Mouse (Mus musculus) layer of hippocampus, postnatal 36 days (tissue): ENCODE measurements at regions not wholly inside any gene's neighbourhood (a gene's known extent, or its start where the extent isn't known, plus 50 kb on each side); places are given as distances from the start of the nearest gene placed in this dataset.

Experiments
- DNase-seq, 2 experiments: peaks; one replicate each; pipeline ENCODE4 v3.0.0; 2022

DNA sequence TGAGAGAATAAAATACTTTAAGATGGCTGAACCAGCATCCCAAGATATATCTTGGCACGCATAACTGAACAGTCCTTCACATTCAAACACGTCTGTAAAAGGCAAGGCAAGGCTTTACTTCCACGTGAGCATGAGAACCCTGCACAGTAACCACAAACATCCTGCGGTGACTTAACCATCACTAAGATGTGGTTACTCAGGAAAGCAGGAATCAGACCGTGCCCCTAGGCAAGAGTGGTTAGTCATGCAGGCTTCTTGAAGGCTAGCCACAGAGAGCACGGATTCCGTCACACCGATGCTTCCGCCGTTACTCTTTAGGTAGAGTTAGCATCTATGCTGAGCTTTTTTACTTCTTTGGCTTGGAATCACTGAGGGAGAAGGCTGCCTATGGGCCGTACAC is 266.8 kb downstream of the Barhl2 start:
- no peak for DNase-seq

DNA sequence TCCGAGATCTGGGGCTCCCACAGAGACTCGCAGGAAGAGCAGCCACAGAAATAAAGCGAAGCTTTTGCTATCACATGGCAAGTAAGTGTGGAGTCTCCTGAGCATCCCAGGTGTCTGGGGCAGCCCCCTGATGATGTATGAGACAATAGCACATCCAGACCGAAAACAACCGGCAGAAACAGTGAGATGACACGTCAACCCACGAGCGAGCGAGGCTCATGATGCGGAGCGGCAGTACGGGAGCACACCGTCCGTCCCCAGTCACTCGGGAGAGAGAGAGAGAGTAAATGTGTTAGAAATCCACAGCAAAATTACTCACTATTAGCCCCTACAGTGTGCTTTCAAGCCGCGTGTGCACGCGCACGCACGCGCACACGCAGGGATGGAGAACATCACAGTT is 276.2 kb downstream of the Barhl2 start:
- no peak for DNase-seq

DNA sequence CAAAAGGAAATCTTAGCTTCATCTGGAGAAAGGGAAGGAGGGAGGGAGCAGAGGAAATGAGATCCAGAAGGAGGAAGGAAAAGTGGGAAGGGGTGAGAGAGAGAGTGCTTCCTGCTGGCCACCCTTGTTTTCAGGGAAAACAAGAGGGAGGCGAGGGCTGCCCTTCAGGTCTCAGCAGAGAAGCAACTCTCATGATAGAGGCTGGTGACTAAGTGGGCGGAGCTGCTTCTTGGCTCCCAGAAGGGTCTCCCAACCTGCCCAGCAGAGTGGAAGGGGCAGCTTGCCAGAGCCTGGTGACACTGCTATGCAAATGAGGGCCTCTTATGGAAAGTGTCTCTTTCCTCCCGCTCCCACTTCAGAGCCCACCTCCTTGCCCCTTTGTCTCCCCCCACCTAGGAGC is 285.8 kb downstream of the Barhl2 start:
- no peak for DNase-seq

DNA sequence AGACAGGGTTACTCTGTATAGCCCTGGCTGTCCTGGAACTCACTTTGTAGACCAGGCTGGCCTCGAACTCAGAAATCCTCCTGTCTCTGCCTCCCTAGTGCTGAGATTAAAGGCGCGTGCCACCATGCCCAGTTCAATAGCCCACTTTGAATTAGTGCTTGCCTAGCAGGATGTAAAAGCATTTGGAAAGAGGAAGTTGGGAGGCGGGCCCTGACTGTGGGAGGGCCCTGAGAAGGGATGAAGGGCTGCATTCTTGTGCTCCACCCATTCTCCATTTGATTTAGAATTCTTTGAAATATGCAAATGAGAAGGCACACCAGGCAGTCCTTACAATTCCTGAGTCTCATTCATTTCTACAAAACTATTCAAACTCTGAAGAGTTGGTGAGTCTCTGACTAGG is 287.6 kb downstream of the Barhl2 start:
- DNase-seq, result no peak

DNA sequence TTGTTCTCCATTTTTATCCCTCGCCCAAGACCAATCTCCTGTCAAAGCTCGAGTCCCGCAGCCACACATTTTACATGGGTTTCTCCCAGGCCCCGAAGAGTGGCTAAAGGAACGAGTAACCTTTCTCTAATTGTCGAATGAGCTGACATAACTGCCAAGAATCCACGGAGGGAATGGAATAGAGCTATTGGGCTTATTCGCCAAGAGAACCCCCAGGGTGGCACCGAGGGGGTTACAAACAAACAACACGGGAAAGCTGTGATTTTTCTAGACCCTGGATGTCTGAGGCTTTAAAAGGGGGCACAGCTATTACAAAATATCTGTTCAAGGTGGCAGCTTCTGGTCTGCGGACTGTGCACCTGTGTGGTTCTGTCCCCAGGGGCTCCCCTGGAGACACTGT is 290.4 kb downstream of the Barhl2 start:
- no peak for DNase-seq

DNA sequence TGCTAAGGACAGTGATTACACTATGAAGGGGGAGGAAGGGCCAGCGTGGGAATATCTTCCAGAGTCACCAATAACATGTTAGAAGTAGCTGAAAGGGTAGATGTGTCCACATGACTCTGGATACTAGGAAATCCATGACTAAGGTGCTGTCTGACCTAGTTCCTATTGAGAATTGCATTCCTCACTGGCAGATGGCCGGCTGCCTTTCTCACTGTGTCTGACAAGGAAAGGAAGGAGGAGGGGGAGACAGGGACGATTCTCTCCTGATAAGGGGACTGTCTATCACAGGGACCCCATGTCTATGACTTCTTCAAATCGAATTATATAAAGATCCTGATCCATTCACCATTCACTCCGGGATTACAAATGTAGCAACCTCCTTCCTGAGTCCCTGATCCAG is 289.9 kb downstream of the Zfp326 start:
- DNase-seq, result no peak

DNA sequence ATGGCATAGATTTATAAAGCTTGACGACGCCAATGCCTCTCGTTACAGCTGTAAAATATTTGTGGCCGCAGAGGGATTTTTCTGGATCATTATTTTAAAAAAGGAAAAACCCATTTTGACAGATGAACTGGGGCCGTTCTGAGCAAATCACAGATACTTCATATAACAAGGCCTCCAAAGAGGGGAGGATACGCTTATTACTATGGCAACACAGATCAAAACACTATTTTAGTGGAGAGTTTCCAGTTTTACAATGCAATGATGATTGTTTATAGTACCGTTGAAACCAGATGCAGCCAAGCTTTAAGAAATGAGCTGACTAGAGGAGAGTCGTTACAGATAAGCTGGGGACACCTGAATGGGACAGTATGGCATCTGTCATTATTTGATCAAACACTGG is 287.8 kb downstream of the Zfp326 start:
- no peak for DNase-seq

DNA sequence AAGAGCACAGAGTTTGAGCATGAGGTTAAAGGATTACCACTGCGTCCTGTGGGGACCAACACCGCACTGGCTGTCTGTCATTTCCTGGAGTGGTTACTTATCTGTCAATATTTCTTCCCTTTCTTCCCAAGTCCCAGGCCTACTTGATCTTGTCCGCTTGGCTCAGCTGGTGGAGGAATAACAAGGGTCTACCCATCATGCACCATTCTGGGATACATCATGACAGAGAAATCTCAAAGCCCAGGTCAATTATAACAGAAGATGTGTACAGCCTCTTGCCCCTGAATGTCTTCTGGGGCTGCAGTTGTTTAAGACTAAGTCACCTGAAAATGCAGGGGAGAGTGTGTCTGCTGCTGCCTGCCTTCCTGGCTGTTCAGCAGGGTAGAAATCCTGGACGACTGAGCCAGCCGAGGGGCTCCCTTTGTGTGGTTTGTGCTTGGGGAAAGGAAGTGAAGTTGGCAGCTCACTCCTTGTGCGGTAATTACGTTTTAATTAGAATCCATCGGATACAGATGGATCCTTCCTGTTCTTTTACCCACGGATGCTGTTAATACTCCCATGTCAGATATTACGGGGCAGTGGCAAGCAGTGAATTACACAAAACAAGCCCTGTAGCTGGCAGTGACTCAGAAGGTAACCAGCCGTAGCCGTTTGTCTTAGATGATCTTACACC is 286.8 kb downstream of the Zfp326 start:
- no peak for DNase-seq

DNA sequence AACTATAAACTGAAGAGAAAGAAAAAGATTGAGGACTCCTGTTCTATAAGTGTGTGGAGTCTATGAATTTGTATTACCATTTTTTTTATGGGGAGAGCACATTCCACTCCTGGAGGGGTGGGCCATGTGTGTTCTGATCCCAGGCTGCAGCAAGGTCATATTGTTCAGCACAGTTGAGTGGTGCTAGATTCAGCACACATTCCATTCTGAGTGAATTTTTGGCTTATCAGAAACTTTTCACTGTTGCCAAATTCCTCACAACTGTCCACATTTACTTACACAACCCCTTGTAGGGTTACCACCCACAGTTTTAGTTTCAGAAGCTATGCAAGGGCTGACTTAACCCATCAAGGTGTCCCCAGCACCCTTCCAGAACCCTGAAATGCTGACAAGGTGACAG is 262.7 kb downstream of the Zfp326 start:
- DNase-seq, result no peak

DNA sequence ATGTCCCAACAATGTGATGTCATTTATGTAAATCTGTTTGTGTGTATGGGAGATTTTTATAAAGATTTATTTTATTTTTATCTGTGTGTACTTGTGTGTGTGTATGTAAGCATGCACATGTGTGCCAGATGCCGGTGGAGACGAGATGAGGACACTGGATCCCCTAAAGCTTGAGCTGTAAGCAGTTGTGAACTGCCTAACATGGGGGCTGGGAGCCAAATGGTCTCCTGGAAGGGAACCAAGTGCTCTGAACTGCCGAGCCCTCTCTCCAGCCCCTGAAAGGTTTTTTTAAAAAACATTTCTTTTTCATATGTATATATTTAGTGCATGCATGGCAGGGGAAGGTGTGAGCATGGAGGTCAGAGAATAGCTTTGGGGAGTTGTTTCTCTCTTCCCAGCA is 246.6 kb downstream of the Zfp326 start:
- no peak for DNase-seq

DNA sequence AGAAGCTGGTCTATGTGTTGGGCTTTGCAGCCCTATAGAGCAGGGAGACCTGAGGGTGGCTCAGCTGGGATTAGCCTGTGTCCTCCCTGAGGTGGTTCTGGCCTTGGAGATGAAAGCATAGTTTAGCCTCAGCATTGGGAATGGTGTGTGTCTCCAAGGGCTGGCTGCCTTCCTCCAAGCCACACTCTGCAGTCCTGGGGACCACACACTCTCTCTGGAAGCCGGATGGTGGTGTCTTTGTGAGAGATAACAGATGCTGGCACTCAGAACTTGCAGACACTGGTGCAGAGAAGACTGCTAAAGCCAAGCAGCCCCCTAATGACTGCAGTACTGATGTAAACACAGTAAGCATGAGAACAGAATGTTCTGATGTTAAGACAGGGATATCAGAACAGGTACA is 243.2 kb downstream of the Zfp326 start:
- no peak for DNase-seq

DNA sequence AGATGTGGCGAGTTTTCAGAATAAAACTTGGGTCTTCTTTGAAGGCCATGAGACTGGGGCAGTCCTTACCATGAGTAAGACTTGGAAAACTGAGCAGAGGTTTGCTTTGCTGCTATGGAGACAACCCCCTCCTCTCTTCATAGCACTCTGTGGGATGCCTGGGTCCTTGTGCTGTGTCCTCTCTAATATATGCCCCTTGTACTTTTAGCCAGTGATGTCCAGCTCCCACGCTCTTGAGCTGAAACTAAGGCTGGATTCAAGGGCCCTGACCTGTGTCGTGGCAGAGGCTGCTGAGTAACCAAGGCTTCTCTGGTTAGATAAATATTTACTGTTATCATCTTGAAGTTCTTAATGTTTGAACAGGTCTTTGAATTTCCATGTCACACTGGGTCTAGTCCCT is 236.8 kb downstream of the Zfp326 start:
- no peak for DNase-seq

DNA sequence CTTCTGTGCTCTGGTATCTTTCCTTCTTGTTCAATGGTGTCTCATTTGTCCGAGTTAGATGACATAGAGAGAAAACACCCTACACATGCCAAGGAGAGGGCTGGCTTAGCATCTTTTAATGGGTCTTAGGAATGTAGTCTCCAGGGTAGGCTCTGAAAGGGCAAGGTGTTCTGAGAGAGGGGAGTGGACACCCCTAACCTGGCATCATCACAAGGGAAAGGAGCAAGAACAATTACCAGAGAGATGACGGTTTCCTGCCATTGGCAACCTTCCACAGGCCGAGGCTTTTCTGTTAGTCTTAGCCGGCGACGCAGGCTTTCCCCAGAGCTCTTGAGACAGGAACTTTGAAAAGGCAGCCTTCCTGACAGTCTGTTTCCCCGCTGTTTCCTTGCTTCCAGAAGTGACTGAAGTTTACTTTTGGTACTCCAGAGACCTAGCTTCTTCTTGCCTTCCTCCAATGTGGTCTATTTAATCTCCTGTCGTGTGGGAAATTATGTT is 232.2 kb downstream of the Zfp326 start:
- no peak for DNase-seq

DNA sequence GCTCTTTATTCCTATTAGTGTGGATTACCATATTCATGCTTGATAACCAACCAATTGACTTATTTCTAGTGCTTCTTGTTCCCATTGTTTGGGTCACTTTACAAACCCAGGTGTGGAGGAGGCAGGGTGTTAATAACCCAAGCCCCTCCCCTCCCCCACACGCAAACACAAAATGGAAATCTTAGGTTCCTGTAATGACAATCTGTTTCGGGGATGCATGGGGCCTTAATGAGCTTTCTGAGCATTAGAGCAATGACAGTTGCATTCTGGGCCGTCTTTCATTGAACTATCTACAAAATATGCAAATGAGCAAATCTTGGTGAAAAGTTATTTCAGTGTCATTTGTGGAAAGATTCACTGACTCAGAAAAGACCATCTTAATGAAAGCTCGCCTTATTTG is 225.9 kb downstream of the Zfp326 start:
- DNase-seq, result no peak

DNA sequence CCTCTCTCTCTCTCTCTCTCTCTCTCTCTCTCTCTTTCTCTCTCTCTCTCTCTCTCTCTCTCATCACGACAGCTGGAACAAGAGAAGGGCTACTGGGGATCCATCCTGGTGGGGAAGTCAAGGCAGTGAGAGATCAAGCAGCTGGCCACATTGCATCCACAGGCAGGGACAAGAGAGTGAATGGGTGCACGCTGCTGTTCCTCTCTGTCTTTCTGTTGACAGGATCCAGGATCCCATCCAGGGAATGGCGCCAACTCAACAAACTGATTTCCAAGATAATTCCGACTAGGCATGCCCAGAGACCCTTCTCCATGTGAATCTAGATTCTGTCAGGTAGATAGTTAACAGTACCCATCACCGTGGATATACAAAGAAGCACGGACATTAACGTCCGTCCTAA is 222.5 kb downstream of the Zfp326 start:
- DNase-seq, result no peak

DNA sequence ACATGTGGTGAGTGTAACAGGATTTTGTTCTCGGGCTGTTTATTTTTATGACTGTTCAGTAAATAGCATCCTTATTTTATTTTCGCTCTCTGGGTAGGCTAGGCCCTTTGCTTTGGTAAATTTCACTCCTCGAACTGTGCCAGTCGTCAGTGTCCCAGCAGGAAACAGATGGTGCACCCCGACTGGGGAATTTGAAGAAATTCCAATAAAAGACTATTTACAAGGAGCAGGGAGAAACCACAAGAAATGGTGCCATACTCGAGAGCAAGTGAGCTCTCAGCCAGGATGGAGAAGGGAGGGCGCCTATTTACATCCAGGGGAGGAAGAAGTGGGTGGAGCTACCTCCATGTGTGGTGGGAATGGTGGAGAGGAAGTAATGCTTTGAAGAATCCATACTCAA is 213.0 kb downstream of the Zfp326 start:
- DNase-seq, result peak; percentile 12 to 15

DNA sequence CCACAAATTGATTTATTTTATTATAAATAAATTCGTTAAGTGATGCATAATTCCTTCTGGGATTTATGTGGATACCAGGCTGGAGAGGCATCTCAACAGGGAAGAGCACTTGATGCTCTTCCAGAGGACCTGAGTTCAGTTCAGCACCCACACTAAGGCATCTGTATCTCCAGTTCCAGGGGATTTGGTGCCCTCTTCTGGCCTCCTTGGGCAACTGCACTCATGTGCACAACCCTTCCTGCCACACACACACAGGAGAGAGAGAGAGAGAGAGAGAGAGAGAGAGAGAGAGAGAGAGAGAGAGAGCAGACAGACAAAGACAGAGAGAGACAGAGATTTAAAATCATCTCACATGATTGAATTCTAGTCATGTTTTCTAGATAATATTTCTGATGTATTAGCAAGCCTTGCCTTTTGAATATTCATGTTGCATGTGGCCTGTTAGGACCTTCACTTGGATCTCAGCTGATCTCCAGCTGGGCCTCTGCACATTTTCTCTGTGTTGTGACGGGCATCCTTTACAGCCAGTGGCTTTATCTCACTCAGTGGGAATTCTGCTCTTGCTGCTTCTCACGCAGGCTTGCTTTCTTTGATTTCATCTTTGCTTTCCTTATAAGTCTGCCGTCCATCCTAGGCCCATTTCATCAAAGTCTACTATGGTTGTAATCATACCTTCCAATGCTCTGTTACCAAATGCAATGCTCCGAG is 212.3 kb downstream of the Zfp326 start:
- no peak for DNase-seq

DNA sequence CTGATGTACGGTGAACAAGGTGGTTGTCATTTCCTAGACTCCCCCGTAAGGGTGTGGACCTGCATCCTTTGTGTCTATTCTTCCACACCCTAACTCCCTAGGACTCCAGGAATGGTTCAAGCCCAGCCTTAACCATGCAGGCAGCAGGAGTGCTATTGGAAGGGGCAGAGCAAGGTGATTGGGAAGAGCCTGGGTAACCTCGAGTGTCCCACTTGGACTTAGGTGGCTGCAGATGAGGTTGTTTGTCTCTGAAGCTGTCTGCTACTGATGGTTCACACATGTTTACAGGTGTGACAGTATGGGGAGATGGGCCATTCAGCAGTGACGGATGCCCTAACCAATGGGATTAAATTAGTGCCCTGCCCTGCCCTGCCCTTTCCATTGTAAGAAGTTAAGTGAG is 207.4 kb downstream of the Zfp326 start:
- no peak for DNase-seq

DNA sequence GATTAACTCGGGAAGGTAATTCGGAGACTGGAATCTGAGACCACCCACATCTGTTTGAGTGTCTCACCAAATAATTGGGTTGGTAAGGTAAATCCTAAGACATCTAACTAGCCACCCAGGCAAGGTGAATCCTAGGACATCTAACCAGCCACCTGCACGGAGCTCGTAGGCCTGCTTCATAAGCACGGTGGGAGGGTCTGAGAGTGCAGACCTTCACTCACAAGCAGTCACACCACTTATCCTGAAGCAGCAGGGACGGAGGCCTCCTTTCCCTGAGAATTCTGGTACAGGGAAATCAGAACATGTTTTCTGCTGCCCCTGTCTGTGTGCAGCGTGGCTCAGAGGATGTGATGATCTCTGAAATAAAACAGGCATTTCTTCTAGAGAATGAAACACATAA is 206.5 kb downstream of the Zfp326 start:
- DNase-seq, result no peak

DNA sequence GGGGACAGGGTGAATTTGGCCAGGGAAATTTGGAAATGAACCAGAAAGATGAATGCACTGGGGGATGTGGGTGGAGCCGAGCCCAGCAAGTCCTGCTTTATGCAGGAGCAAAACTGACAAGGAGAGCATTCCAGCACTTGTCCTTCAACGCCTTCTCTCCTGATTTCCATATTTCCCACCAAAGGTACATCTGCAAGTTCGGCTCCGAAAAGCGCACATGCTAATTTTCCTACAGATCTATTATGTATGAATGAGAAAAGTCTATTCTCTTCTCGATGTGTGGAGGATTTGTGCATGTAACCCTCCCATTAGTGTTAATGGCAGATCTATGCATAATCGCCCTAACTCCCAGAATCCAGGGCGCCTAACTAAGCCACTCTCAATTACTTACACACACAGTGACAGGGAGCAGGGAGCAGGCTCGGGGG is 190.8 kb downstream of the Zfp326 start:
- DNase-seq, result no peak

DNA sequence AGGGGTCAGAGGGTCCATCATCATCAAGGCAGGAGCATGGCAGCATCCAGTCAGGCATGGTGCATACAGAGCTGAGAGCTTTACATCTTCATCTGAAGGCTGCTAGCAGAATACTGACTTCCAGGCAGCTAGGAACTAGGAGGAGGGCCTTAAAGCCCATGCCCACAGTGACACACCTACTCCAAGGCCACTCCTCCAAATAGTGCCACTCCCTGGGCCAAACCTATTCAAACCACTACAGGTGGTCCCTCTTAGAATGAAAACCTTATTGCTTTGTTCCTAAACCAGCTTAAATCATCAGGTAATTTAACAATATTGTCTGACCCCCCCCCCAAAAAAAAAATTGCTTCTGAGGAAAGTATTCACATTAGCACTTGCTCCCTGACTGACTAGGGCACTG is 190.3 kb downstream of the Zfp326 start:
- DNase-seq, result no peak

DNA sequence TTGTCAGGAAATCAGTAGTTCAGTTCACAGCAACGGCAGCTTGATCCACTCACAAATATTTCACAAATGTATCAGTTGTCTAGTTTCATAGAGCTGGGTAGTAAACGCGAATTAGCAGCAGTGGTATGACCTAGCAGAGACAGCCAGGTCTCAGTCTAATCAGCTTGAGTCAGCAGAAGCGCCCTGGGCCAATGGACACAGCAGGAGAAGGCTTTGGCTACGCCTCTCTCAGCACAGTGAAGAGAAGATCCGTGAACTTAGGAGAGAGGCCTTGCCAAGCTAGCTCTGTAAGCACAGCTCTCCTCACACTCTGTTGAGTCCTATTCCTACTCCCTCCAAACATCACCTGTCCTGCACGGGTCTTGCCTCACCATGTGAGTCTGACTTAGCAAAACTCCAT is 188.0 kb downstream of the Zfp326 start:
- DNase-seq, result no peak

DNA sequence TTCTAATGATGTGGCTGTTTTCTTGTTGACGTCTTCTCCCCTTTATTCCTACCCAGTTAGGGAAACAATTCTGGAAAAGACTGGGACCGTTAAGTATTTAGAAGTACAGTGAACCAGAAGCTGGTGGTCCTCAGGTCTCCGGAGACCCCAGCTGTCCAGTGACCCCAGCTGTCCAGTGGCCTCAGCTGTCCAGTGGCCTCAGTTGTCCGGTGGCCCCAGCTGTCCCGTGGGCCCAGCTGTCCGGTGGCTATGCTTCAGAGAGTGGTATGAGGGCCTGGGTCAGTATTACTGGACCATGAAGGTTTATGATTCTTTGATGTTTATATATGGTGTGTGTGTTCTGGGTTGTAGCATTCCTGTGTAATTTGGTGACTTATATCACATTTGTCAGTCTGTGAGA is 186.6 kb downstream of the Zfp326 start:
- DNase-seq, result no peak

DNA sequence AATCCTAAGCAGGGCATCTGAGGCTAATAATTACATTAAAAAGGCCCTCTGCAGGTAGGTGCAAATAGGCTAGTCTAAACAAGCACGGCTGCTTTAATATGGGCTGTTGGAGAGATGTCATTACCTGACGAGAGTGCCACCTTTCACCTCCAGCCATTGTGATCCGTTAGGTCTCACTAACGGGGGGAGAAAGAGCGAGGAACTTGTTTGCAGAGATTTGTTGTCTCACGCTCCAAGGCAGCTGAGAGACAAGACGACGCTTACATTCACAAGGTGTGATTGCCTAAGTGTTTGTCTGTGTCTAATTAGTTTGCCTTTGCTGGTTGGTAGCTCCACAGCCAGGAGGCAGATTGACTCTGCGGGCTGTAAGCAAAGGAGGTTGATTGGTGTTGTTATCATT is 180.3 kb downstream of the Zfp326 start:
- no peak for DNase-seq

DNA sequence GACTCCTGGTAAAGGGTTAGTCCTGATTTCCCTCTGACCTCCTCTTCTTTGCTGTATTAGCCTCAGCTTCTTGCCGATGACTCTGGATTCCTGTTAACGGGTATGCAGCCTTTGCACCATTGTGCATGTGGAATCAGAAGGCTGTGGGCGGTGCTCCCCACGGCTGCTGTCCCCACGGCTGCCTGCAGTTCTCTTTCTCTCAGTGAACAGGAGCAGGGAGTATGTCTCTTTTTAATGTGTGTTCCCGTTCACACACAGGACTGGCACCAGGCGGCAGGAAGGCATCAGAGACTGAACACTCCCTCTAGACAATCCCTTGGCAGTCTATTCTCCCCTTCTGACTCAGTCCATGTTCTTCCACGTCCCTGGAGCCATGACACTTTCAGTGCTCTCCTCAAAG is 178.9 kb downstream of the Zfp326 start:
- peak; percentile 14 to 30 for DNase-seq
